Mouse (Mus musculus) heart, postnatal 0 days (tissue): ENCODE measurements at regions not wholly inside any gene's neighbourhood (a gene's known extent, or its start where the extent isn't known, plus 50 kb on each side); places are given as distances from the start of the nearest gene placed in this dataset.

Experiments used
- CTCF ChIP-seq: IDR thresholded peaks from 2 replicates; pipeline ENCODE4 v1.5.1; 2016; ENCODE audit warnings: antibody characterized with exemption, control low read depth, low read depth
- EP300 ChIP-seq: IDR thresholded peaks from 2 replicates; pipeline ENCODE4 v1.6.1; 2016; ENCODE audit warnings: antibody characterized with exemption, low read depth

DNA sequence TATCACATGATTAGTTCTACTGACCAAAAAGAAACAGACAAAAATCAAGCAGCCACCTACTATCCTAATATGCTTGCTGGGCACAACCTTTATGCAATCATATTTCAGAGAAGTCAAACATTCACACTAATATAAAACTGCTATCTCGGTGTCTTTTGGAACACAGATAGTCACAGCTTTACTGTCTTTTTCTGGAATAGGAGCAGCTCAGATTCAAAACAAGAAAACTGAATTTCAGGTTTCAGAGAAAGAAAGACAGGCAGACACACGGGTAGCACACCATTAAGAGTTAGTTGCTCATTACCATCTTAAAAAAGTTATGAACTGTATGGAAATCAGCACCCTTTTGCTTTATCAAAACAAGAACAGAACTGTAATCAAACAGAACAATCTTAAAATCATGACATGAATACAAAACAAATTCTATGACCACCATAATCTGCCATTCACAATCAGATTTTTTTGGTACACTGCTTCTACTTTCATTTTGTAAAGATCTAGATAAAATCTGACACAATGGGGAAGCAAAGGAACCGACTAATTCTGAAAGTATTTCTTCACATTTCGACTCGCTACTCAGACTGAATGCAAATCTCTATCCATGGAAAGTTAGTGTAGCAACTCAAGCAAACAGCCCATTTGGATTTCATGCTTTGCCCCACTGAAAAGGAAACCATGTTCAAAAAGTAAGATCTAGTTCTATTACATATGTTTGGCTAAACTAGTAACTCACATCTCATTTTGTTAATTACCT is 315.1 kb downstream of the Tex13c3 start:
- TF ChIP-seq CTCF (no peak), EP300 (no peak)
